Mouse (Mus musculus): ENCODE measurements around the gene Tsr3. TPM values are rescaled to one million over a fixed set of nuclear protein-coding genes. Genes with fewer than 3 reads are reported as not detected.

Gene Tsr3
- polyA plus RNA-seq (2014; fragmentation: Nextera tagmentation; extraction: Ambion mirVana) = 59.8 and 63.6 TPM in 2 replicates

DNA sequence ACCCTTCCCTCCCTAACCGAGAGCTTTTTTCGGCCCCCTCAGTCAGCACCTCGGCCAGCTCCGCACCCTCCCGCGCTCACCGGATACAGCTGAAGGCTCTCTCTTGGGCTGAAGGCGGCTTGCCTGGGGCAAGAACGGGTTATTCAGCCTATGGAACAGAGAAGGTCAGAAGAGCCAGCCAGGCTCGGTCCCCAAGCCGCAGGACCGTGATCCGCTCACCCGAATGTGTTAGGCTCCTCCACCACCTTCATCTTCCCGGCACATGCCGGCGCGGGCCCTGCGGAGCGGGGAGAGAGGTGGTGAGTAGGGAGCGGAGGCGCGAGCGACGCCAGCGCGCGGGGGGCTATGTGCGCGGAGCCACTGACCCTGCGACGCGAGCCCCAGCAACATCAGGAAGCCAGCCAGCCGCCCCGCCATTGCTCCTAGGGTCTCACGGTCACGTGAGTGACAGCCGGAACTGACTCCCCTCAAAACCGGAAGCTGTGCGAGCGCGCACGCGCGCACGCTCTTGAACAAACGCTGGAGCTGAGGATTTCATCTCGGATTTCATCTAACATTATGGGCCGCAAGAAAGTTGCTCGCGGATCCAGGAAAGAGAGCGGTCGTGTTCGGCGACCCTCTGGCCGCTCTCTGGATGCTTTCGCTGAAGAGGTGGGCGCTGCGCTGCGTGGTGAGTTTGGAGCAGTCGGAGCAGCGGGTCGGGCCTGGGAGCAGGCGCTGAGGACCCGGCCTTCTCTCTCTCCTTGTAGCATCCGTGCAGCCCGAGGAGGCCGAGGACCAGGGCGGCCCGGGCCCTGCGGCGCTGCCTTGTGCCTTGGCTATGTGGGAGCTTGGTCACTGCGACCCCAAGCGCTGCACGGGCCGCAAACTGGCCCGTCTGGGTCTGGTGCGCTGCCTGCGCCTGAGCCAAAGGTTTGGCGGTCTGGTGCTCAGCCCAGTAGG is at the start of gene Tsr3, which contains the start of gene Gnptg:
TSS of gene Tsr3 (plus strand) at position 476 of the 942 bp plus-strand sequence.
TSS of gene Gnptg (minus strand) at position 430 of the 942 bp plus-strand sequence.
- Histone ChIP-seq H3K27me3 (ENCODE audit: control insufficient read depth, insufficient read depth, low read length) (no peaks in the 10 kb centered on the region), H3K9me3 (ENCODE audit: control insufficient read depth, low read length) (no peaks in the 10 kb centered on the region), H3K27ac (ENCODE audit: low read depth, low read length) (peak within 1 kb of the TSS; percentile 49), H3K36me3 (ENCODE audit: control insufficient read depth, insufficient read depth, low read length) (peaks cover 19% of the 10 kb centered on the region), H3K4me2 (ENCODE audit: low read depth) (peak within 1 kb of the TSS; percentile 89), H3K4me3 (ENCODE audit: low read depth, low read length) (peak within 1 kb of the TSS; percentile 85), H3K9ac (ENCODE audit: low read length) (peak within 1 kb of the TSS; percentile 85), H3K4me1 (ENCODE audit: control insufficient read depth, insufficient read depth, low read length) (peaks cover 8% of the 10 kb centered on the region)
- under 1% methylated on average over 80 of the region's 80 CpGs for WGBS
- ATAC-seq (ENCODE audit: insufficient read depth, low FRiP score, low TSS enrichment) = peak; percentile 75; the same call in 1 of the 2 replicates
- DNase-seq (ENCODE audit: low spot score) = peak; percentile 91

DNA sequence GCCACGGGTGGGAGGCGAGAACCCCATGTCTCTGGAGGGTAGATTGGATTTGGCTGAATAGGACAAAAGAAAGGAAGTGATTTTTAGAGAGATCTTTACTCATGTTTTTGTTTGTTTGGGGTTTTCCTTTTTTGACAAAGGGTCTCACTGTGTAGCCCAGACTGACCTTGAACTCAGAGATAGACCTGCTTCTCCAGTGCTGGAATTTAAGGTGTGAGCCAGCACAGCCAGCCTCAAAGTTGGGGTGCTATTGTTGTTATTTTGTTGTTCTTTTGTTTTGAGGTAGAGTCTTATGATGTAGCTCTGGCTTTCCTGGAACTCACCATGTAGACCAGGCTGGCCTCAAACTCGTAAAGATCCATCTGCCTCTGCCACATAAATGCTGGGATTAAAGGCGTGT is 37.6 kb upstream of the Tsr3 start:
- WGBS = 93% methylated on average over 4 of the region's 4 CpGs

DNA sequence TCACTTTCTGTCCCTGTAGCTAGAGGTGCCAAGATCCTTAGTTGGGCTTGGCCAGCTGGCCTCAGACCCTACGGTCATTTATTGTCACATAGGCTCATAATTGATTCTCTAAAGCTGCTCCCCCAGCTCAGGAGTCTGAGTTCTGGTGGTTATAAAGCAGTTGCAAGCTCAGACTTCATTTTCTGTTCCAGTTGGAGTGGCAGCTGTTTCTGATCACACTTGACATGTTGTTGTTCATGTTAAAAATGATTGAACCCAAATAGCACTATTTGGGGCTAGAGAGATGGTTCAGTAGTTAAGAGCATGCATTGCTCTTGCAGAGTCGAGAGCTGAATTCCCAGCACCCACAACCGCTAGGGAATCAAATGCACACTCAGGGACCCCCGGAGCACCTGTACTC is 30.0 kb upstream of the Tsr3 start:
- 95% methylated on average over 4 of the region's 4 CpGs for WGBS
- ATAC-seq (ENCODE audit: insufficient read depth, low FRiP score, low TSS enrichment) (no peak), DNase-seq (ENCODE audit: low spot score) (no peak)
- Histone ChIP-seq H3K27me3 (ENCODE audit: control insufficient read depth, insufficient read depth, low read length) (no peaks in the 10 kb centered on the region), H3K4me1 (ENCODE audit: control insufficient read depth, insufficient read depth, low read length) (no peaks in the 10 kb centered on the region), H3K4me2 (ENCODE audit: low read depth) (no peak overlapping the region), H3K4me3 (ENCODE audit: low read depth, low read length) (no peak overlapping the region), H3K9me3 (ENCODE audit: control insufficient read depth, low read length) (no peaks in the 10 kb centered on the region), H3K9ac (ENCODE audit: low read length) (no peak overlapping the region), H3K27ac (ENCODE audit: low read depth, low read length) (no peak overlapping the region), H3K36me3 (ENCODE audit: control insufficient read depth, insufficient read depth, low read length) (peaks cover 18% of the 10 kb centered on the region)

More for the DNA sequence above, 37.6 kb upstream of the Tsr3 start:
- Histone ChIP-seq H3K27ac (ENCODE audit: low read depth, low read length) (no peak overlapping the region), H3K36me3 (ENCODE audit: control insufficient read depth, insufficient read depth, low read length) (peaks cover 10% of the 10 kb centered on the region), H3K9ac (ENCODE audit: low read length) (no peak overlapping the region), H3K4me1 (ENCODE audit: control insufficient read depth, insufficient read depth, low read length) (no peaks in the 10 kb centered on the region), H3K4me2 (ENCODE audit: low read depth) (no peak overlapping the region), H3K4me3 (ENCODE audit: low read depth, low read length) (no peak overlapping the region), H3K27me3 (ENCODE audit: control insufficient read depth, insufficient read depth, low read length) (no peaks in the 10 kb centered on the region), H3K9me3 (ENCODE audit: control insufficient read depth, low read length) (no peaks in the 10 kb centered on the region)
- no peak for DNase-seq (ENCODE audit: low spot score)
- no peak for ATAC-seq (ENCODE audit: insufficient read depth, low FRiP score, low TSS enrichment)

DNA sequence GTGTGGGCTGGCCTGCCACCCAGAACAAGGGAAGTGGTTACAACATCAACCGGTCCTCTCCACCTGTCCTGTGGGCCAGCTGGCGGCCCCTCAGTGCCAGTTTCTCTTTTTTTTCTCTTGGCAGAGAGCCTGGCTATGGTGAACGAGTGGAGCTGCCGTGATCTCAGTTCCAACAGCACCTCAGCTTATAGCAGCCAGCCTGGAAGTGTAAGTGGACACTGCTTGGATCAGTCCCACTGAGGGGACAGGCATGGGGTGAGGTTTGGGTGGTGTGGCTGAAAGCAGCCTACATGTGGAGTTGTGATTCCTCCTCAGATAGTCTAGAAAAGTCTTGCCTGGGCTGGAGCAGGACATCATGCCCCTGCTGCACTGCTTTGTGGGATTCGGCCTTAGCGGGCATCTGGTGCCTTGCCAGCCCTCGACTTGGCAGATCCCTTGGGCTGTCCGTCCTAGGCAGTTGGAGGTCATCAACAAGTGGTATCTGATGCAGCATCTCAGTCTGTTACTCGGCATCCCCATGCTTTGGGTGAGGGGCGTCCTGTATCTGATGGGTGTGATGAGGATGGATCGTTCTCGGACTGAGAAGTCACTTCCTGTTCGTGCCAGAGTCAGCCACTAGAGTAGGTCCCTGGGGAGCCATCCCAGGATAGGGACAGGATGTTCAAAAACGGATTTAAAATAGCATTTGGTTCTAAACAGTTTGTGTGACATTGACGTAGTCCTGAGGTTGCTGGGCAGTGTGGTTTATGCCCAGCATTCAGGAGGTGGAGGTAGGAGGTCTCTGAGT is 29.1 kb upstream of the Tsr3 start:
- H3K9ac ChIP-seq (ENCODE audit: low read length) = no peak overlapping the region
- 90% methylated on average over 15 of the region's 15 CpGs for WGBS
- H3K27me3 ChIP-seq (ENCODE audit: control insufficient read depth, insufficient read depth, low read length) = no peaks in the 10 kb centered on the region
- ATAC-seq (ENCODE audit: insufficient read depth, low FRiP score, low TSS enrichment) (no peak), DNase-seq (ENCODE audit: low spot score) (no peak)
- H3K4me2 ChIP-seq (ENCODE audit: low read depth) = no peak overlapping the region
- H3K9me3 ChIP-seq (ENCODE audit: control insufficient read depth, low read length) = no peaks in the 10 kb centered on the region
- H3K27ac ChIP-seq (ENCODE audit: low read depth, low read length) = no peak overlapping the region
- H3K4me3 ChIP-seq (ENCODE audit: low read depth, low read length) = no peak overlapping the region
- peaks cover 16% of the 10 kb centered on the region for H3K36me3 ChIP-seq (ENCODE audit: control insufficient read depth, insufficient read depth, low read length)
- H3K4me1 ChIP-seq (ENCODE audit: control insufficient read depth, insufficient read depth, low read length) = no peaks in the 10 kb centered on the region

DNA sequence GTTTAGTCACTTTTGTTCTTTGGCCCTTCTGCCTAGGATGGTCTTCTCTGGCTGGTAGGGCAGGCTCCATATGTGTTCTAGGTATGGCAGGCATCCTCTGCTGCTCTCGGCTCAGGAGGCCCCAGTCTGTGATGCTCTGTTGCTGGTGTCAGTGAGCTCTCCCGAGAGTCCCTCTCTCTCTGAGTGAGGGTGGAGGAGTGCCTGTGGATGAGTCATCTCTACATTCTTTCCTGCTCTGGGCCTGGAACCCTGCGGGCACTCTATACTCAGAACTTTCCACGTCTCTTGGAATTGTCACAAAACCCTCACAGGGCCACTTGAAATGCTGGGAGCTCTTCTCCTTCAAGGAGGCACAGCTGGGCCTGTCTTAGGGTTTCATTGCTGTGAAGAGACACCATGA is 28.3 kb upstream of the Tsr3 start:
- DNase-seq (ENCODE audit: low spot score) (no peak), ATAC-seq (ENCODE audit: insufficient read depth, low FRiP score, low TSS enrichment) (no peak)
- no peak overlapping the region for H3K4me3 ChIP-seq (ENCODE audit: low read depth, low read length)
- H3K9ac ChIP-seq (ENCODE audit: low read length) = no peak overlapping the region
- H3K4me2 ChIP-seq (ENCODE audit: low read depth) = no peak overlapping the region
- H3K27me3 ChIP-seq (ENCODE audit: control insufficient read depth, insufficient read depth, low read length) = no peaks in the 10 kb centered on the region
- H3K27ac ChIP-seq (ENCODE audit: low read depth, low read length) = no peak overlapping the region
- H3K4me1 ChIP-seq (ENCODE audit: control insufficient read depth, insufficient read depth, low read length) = no peaks in the 10 kb centered on the region
- peaks cover 17% of the 10 kb centered on the region for H3K36me3 ChIP-seq (ENCODE audit: control insufficient read depth, insufficient read depth, low read length)
- 92% methylated on average over 4 of the region's 4 CpGs for WGBS
- H3K9me3 ChIP-seq (ENCODE audit: control insufficient read depth, low read length) = no peaks in the 10 kb centered on the region

DNA sequence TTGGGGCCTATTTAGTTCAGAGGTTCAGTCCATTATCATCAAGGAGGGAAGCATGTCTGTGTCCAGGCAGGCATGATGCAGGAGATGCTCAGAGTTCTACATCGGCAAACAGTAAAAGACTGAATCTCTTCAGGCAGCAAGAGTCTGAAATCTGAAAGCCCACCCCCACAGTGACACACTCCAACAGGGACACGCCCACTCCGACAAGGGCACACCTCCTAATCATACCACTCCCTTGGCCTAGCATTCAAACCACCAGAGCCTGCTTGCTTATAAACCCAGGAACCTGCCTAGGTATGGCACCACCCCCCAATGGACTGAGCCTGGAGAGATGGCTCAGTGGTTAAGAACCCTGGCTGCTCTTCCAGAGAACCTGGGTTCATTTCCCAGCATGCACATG is 24.5 kb upstream of the Tsr3 start:
- Histone ChIP-seq H3K36me3 (ENCODE audit: control insufficient read depth, insufficient read depth, low read length) (peaks cover 7% of the 10 kb centered on the region), H3K9ac (ENCODE audit: low read length) (no peak overlapping the region), H3K4me3 (ENCODE audit: low read depth, low read length) (no peak overlapping the region), H3K9me3 (ENCODE audit: control insufficient read depth, low read length) (no peaks in the 10 kb centered on the region), H3K27ac (ENCODE audit: low read depth, low read length) (no peak overlapping the region), H3K4me2 (ENCODE audit: low read depth) (no peak overlapping the region), H3K4me1 (ENCODE audit: control insufficient read depth, insufficient read depth, low read length) (no peaks in the 10 kb centered on the region), H3K27me3 (ENCODE audit: control insufficient read depth, insufficient read depth, low read length) (no peaks in the 10 kb centered on the region)
- ATAC-seq (ENCODE audit: insufficient read depth, low FRiP score, low TSS enrichment) = no peak
- WGBS = 92% methylated on average over 3 of the region's 3 CpGs
- DNase-seq (ENCODE audit: low spot score) = no peak

DNA sequence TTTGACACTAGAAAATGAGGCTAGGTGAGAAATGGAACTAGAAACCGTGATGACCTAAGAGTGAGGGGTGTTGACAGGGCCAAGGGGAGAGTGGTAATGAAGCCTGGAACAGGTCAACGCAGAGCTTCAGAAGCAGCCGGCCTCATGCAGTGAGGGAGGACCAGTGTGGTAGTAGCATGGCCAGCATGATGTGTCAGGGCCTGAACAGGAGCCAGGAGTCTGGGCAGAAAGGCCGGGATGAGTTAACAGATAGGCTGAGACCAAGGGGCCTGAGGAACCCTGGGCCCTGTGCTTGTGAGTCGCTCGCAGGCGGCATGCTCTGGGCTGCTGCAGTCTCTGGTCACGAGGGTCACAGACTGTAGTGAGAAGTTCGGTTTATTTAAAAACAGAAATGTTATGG is 21.0 kb upstream of the Tsr3 start:
- H3K9ac ChIP-seq (ENCODE audit: low read length) = no peak overlapping the region
- ATAC-seq (ENCODE audit: insufficient read depth, low FRiP score, low TSS enrichment) = no peak
- WGBS = 91% methylated on average over 9 of the region's 9 CpGs
- H3K9me3 ChIP-seq (ENCODE audit: control insufficient read depth, low read length) = no peaks in the 10 kb centered on the region
- peaks cover 5% of the 10 kb centered on the region for H3K4me1 ChIP-seq (ENCODE audit: control insufficient read depth, insufficient read depth, low read length)
- no peaks in the 10 kb centered on the region for H3K27me3 ChIP-seq (ENCODE audit: control insufficient read depth, insufficient read depth, low read length)
- H3K4me2 ChIP-seq (ENCODE audit: low read depth) = no peak overlapping the region
- no peak overlapping the region for H3K4me3 ChIP-seq (ENCODE audit: low read depth, low read length)
- DNase-seq (ENCODE audit: low spot score) = no peak
- peaks cover 2% of the 10 kb centered on the region for H3K36me3 ChIP-seq (ENCODE audit: control insufficient read depth, insufficient read depth, low read length)
- no peak overlapping the region for H3K27ac ChIP-seq (ENCODE audit: low read depth, low read length)

DNA sequence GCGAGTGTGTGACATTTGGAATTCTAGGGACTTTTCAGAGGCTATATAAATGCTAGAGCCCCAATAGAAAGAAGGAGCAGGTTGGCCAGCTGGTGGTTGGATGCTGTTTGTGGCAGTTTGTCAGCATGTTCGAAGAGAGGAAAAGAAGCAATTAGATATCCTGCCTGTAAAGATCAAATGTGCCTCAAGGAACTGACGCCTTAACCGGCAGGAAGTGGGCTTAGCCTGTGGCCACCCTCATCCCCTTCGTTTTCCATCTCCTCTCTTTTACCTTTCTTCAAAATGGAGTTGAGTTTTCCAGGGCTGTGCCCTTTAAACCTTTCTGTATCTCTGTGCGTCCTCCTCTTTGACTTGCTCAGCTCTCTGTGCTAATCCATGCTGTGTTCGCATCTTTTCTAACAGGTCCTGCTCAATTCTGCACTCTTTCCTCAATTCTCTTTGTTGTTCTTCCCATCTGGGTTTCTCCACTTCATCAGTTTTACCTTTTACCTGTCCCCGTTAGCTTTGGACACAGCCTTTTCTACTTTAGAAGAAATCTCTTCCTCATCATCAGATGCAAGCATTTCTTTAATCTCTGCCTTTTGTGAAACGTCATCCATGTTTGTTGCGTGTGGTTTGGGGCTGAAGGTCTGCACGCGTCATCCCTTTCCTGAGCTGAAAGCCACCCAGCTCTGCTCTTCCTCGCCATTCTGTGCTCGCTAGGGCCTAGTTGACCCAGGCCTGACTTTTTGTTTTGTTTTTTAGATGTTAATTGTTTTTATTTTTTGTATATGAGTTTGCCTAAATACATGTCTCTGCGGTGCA is 20.3 kb upstream of the Tsr3 start:
- 93% methylated on average over 15 of the region's 15 CpGs for WGBS

More for the DNA sequence above, 20.3 kb upstream of the Tsr3 start:
- no peak overlapping the region for H3K4me2 ChIP-seq (ENCODE audit: low read depth)
- no peak overlapping the region for H3K4me3 ChIP-seq (ENCODE audit: low read depth, low read length)
- DNase-seq (ENCODE audit: low spot score) = no peak
- no peak overlapping the region for H3K9ac ChIP-seq (ENCODE audit: low read length)
- no peak for ATAC-seq (ENCODE audit: insufficient read depth, low FRiP score, low TSS enrichment)
- H3K4me1 ChIP-seq (ENCODE audit: control insufficient read depth, insufficient read depth, low read length) = peaks cover 5% of the 10 kb centered on the region
- peaks cover 2% of the 10 kb centered on the region for H3K36me3 ChIP-seq (ENCODE audit: control insufficient read depth, insufficient read depth, low read length)
- H3K27me3 ChIP-seq (ENCODE audit: control insufficient read depth, insufficient read depth, low read length) = no peaks in the 10 kb centered on the region
- no peak overlapping the region for H3K27ac ChIP-seq (ENCODE audit: low read depth, low read length)
- H3K9me3 ChIP-seq (ENCODE audit: control insufficient read depth, low read length) = no peaks in the 10 kb centered on the region

Measured in neural tube, embryonic 11.5 days (tissue).